Mouse (Mus musculus): ENCODE measurements around the gene Cinp. TPM values are rescaled to one million over a fixed set of nuclear protein-coding genes. Genes with fewer than 3 reads are reported as not detected.
A peak's percentile ranks its signal among the peaks of the same experiment; 100 is the strongest.

Cinp gene
- polyA plus RNA-seq, 1 experiment from 2014 or later: 73.1 TPM

DNA sequence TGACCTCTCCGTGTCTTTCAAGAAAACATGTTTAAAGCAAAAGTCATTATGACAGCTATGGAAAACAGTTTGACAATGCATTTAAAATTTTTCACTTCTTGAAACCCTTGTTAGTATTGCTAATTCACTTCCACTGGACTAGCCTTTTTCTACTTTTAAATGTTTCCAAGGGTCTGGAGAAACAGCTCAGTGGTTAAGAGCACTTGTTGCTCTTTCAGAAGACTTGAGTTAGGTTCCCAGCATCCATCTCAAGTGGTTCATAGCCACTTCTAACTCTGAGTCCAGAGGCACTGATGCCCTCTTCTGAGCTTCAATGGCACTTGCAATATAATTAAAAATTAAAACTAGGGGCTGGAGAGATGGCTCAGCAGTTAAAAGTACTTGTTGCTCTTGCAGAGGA is 2.9 kb upstream of the Cinp start:
- H3K36me3 ChIP-seq: no peaks in the 10 kb centered on the region
- no peak overlapping the region for H3K4me3 ChIP-seq (replicated peaks)
- no peak overlapping the region for H3K27ac ChIP-seq
- H3K4me1 ChIP-seq (replicated peaks): peaks cover 15% of the 10 kb centered on the region
- WGBS: 92% methylated on average over 1 of the region's 1 CpGs
- no peak overlapping the region for H3K9ac ChIP-seq (replicated peaks)
- H3K9me3 ChIP-seq: no peaks in the 10 kb centered on the region
- H3K27me3 ChIP-seq: no peaks in the 10 kb centered on the region
- no peak for ATAC-seq (ENCODE audit: insufficient number of reproducible peaks, insufficient read depth, low FRiP score, low TSS enrichment, low read depth)
- H3K4me2 ChIP-seq: no peak overlapping the region

DNA sequence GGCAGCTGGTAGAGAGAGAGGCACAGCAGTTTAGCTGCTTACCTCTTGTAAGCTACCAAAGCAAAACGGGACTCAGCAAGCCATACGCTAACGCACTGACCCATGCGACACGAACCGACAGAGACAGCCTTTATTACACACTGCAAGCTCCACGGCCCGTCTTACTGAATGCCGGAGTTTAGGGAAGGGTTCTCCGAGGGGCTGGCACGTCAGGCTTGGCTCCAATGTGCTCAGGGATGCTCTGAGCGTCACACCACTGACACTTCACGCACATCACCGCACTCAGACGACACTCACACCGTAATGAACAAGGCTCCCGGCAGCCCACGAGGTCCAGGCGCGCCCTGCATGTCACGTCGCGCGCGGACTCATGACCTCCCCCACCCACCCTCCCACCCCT is 339 bp downstream of the Cinp start:
- H3K27ac ChIP-seq: 0 out of 2 replicates have a peak overlapping the region, but pooled peaks have one; percentile 41
- ATAC-seq (ENCODE audit: insufficient number of reproducible peaks, insufficient read depth, low FRiP score, low TSS enrichment, low read depth): no peak; the same call in 1 of the 2 replicates
- H3K9me3 ChIP-seq: no peaks in the 10 kb centered on the region
- no peaks in the 10 kb centered on the region for H3K27me3 ChIP-seq
- peaks cover 15% of the 10 kb centered on the region for H3K4me1 ChIP-seq (replicated peaks)
- peak overlapping the region; percentile 88 for H3K4me3 ChIP-seq (replicated peaks)
- peak overlapping the region; percentile 85 for H3K9ac ChIP-seq (replicated peaks)
- H3K4me2 ChIP-seq: peak overlapping the region; percentile 93
- under 1% methylated on average over 25 of the region's 25 CpGs for WGBS
- peaks cover 7% of the 10 kb centered on the region for H3K36me3 ChIP-seq

DNA sequence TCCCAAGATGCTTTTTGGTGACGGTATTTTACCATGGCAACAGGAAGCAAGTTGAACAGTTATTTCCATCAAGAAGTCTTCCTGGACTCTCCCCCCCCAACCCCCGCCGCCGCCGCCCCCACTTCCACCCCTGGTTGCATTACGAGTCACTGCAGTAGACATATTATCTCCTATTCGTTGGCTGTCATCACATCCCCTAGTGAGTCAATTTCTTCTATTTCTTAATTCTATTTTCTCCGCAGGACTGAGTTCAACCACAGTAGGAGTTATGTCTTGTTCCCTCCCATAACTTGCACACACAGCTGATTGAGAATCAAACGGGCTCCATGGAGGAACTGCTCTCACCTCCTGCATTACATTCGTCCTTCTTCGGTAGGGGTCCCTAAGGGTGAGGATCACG is 839 bp downstream of the Cinp start:
- Histone ChIP-seq H3K4me3 (replicated peaks) (peak overlapping the region; percentile 88), H3K27me3 (no peaks in the 10 kb centered on the region), H3K9me3 (no peaks in the 10 kb centered on the region), H3K27ac (no peak overlapping the region), H3K4me1 (replicated peaks) (peaks cover 15% of the 10 kb centered on the region), H3K4me2 (peak overlapping the region; percentile 93), H3K9ac (replicated peaks) (peak overlapping the region; percentile 85), H3K36me3 (peaks cover 12% of the 10 kb centered on the region)
- no peak for ATAC-seq (ENCODE audit: insufficient number of reproducible peaks, insufficient read depth, low FRiP score, low TSS enrichment, low read depth)
- WGBS: 53% methylated on average over 12 of the region's 12 CpGs

DNA sequence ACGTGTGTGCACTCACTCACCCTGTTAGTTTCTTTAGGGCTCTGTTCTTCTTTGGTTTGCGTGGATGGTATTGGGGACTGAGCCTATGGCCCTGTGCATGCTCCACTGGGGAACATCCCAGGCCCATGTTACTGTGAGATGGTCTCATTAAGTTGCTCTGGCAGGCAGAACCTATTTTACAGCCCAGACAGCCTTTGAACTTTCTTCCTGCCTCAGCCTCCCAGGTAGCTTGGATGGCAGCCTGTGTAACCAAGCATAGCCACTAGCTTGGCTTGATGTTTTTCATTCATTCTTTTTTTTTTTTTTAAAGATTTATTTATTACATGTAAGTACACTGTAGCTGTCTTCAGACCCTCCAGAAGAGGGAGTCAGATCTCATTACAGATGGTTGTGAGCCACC is 3.7 kb downstream of the Cinp start:
- Histone ChIP-seq H3K4me2 (no peak overlapping the region), H3K9me3 (no peaks in the 10 kb centered on the region), H3K27ac (no peak overlapping the region), H3K4me1 (replicated peaks) (peaks cover 14% of the 10 kb centered on the region), H3K27me3 (no peaks in the 10 kb centered on the region), H3K9ac (replicated peaks) (no peak overlapping the region), H3K4me3 (replicated peaks) (no peak overlapping the region), H3K36me3 (peaks cover 37% of the 10 kb centered on the region)
- 98% methylated on average over 2 of the region's 2 CpGs for WGBS
- no peak for ATAC-seq (ENCODE audit: insufficient number of reproducible peaks, insufficient read depth, low FRiP score, low TSS enrichment, low read depth)

DNA sequence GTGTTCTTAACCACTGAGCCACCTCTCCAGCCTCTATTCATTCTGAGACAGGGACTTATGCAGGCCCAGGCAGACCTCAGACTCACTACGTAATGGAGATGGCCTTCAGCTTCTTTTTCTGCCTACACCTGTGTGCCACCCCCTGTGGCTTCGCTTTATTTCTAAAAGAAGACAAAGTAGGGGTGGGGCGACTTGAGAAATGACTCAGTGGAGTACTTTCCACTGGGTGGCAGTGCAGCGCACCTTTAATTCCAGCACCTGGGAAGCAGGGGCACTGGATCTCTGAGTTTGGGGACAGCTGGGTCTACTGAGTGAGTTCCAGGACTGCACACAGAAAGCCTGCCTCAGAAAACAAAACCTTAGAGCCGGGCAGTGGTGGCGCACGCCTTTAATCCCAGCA is 6.7 kb downstream of the Cinp start:
- no peak overlapping the region for H3K4me2 ChIP-seq
- whole genome bisulfite sequencing: 87% methylated on average over 7 of the region's 7 CpGs
- H3K9me3 ChIP-seq: no peaks in the 10 kb centered on the region
- H3K36me3 ChIP-seq: peaks cover 60% of the 10 kb centered on the region
- H3K4me3 ChIP-seq (replicated peaks): no peak overlapping the region
- ATAC-seq (ENCODE audit: insufficient number of reproducible peaks, insufficient read depth, low FRiP score, low TSS enrichment, low read depth): no peak
- no peaks in the 10 kb centered on the region for H3K27me3 ChIP-seq
- H3K27ac ChIP-seq: no peak overlapping the region
- no peak overlapping the region for H3K9ac ChIP-seq (replicated peaks)
- H3K4me1 ChIP-seq (replicated peaks): no peaks in the 10 kb centered on the region

DNA sequence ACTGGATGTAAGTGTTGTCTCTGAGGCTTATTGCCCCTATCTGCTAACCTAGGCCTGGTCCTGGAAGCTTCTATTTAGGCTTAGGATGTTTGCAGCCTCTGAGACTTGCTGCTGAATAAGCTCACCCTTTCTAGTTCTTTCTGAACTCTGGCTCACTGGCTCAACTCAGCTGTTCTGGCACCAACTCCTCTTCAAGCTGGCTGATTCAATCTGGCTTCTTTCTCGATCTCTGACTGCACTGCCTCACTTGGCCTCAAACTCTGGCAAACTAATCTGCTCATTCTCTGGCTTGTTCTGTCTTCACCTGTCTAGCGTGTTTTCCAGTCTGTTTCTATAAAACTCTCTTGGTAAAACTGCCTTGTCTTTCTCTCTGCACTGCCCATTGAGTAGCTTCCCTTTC is 13.6 kb downstream of the Cinp start:
- H3K9me3 ChIP-seq: no peaks in the 10 kb centered on the region
- H3K4me2 ChIP-seq: no peak overlapping the region
- H3K27me3 ChIP-seq: no peaks in the 10 kb centered on the region
- H3K9ac ChIP-seq (replicated peaks): no peak overlapping the region
- H3K27ac ChIP-seq: no peak overlapping the region
- ATAC-seq (ENCODE audit: insufficient number of reproducible peaks, insufficient read depth, low FRiP score, low TSS enrichment, low read depth): no peak
- no peaks in the 10 kb centered on the region for H3K4me1 ChIP-seq (replicated peaks)
- H3K4me3 ChIP-seq (replicated peaks): no peak overlapping the region
- H3K36me3 ChIP-seq: peaks cover 91% of the 10 kb centered on the region
- 92% methylated on average over 2 of the region's 2 CpGs for WGBS

DNA sequence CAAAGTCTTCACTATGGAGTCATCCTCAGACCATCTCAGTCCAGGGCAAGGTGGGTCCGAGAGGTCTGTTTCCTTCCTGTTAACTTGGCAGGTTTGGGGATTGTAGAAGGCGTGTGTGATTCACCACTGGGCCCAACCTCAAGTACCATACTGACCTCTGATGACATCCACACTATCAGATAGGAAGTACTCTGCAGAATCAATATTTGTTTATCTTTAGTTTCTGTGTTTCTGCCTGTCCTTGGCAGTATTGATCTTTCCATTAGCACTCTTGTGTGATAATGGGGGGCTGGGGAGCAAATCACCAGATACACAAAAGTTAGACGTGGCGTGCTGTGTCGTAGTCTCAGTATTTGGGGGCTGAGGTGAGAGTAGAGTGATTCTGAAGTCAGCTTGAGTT is 17.7 kb downstream of the Cinp start:
- Histone ChIP-seq H3K9ac (replicated peaks) (no peak overlapping the region), H3K9me3 (no peaks in the 10 kb centered on the region), H3K4me1 (replicated peaks) (no peaks in the 10 kb centered on the region), H3K4me2 (no peak overlapping the region), H3K27ac (no peak overlapping the region), H3K36me3 (peaks cover 97% of the 10 kb centered on the region), H3K27me3 (no peaks in the 10 kb centered on the region), H3K4me3 (replicated peaks) (no peak overlapping the region)
- no peak for ATAC-seq (ENCODE audit: insufficient number of reproducible peaks, insufficient read depth, low FRiP score, low TSS enrichment, low read depth)
- 95% methylated on average over 5 of the region's 5 CpGs for WGBS

DNA sequence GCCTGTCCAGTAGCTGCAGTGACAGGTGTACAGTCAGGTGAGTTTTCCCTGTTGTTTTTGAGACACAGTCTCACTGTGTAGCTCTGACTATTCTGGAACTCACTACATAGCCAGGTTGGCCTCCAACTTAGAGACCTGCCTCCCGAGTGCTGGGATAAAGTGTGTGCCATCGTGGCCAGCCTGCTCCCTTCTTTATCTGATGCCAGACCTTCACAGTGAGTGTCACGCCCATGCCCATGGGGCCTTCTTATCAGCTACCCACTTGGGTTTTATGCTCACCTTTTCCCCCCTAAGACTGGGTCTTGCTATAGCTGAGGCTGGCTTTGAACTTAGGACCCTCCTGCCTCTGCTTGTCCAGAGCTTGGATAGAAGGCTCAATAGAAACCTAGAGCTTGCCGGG is 18.8 kb downstream of the Cinp start:
- no peak for ATAC-seq (ENCODE audit: insufficient number of reproducible peaks, insufficient read depth, low FRiP score, low TSS enrichment, low read depth)
- no peaks in the 10 kb centered on the region for H3K27me3 ChIP-seq
- WGBS: 86% methylated on average over 4 of the region's 4 CpGs
- no peak overlapping the region for H3K4me3 ChIP-seq (replicated peaks)
- H3K4me1 ChIP-seq (replicated peaks): no peaks in the 10 kb centered on the region
- no peaks in the 10 kb centered on the region for H3K9me3 ChIP-seq
- peaks cover 95% of the 10 kb centered on the region for H3K36me3 ChIP-seq
- no peak overlapping the region for H3K9ac ChIP-seq (replicated peaks)
- no peak overlapping the region for H3K4me2 ChIP-seq
- H3K27ac ChIP-seq: no peak overlapping the region

DNA sequence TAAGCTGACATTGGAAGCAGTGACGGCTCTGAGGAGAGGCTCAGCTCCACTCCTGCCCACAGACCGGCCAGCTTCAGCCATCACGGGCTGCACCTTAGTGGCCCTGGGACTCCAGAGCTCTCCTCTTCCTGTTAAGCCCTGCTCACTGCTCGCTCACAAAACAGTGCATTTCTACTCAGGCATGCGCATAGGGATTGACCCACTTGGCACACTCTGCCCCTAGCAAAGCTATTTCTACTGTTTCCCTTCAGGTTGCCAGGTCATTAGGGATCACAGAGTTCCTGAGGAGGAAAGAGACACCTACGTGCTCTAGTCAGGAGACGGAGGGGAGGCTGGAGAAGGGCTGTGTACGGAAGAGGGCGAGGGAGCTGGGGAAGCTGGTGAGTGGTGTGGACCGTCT is 23.0 kb downstream of the Cinp start:
- Histone ChIP-seq H3K4me2 (no peak overlapping the region), H3K9me3 (no peaks in the 10 kb centered on the region), H3K4me3 (replicated peaks) (no peak overlapping the region), H3K9ac (replicated peaks) (no peak overlapping the region), H3K36me3 (peaks cover 88% of the 10 kb centered on the region), H3K27ac (no peak overlapping the region), H3K4me1 (replicated peaks) (no peaks in the 10 kb centered on the region), H3K27me3 (no peaks in the 10 kb centered on the region)
- no peak for ATAC-seq (ENCODE audit: insufficient number of reproducible peaks, insufficient read depth, low FRiP score, low TSS enrichment, low read depth)
- WGBS: 89% methylated on average over 10 of the region's 10 CpGs

DNA sequence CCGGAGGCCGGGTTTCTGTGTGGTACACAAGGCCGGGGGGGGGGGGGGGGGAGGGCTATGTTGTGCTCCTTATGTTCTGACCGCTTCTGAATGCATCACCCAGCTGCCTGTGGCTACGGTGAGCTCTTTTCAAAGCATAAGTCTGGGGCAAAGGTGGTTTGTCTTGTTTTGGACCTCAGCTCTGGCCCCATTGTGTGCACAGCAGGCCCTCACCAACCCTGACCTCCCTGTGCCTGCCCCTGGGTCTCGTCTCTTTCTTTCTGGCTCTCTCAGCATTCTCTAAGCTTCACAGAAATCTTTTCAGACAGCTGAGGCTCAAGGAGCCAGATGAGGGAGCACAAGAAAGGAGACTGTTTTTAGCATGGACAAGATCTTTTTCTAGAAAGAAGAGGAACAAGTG is 23.4 kb downstream of the Cinp start:
- Histone ChIP-seq H3K4me2 (no peak overlapping the region), H3K27me3 (no peaks in the 10 kb centered on the region), H3K4me3 (replicated peaks) (no peak overlapping the region), H3K9ac (replicated peaks) (no peak overlapping the region), H3K9me3 (no peaks in the 10 kb centered on the region), H3K4me1 (replicated peaks) (no peaks in the 10 kb centered on the region), H3K36me3 (peaks cover 87% of the 10 kb centered on the region), H3K27ac (no peak overlapping the region)
- no peak for ATAC-seq (ENCODE audit: insufficient number of reproducible peaks, insufficient read depth, low FRiP score, low TSS enrichment, low read depth)
- 68% methylated on average over 6 of the region's 6 CpGs for WGBS

DNA sequence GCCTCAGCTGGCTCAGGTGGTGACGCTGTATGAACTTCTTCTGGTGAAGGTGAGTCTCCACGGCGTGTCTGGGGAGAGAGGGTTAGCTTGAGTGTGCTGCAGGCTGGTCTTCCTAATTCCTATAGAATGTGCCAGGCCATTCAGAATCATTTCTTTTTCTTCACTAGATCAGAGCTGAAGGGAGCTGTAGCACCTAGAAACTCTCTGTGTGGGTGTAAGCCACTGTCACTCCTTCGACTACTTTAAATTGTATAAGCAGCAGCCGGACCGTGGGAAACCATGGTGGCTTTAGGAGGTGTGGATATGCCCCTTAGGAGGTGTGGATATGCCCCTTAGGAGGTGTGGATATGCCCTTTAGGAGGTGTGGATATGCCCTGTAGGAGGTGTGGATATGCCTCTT is 24.9 kb downstream of the Cinp start:
- Histone ChIP-seq H3K9ac (replicated peaks) (no peak overlapping the region), H3K27ac (no peak overlapping the region), H3K4me2 (no peak overlapping the region), H3K27me3 (no peaks in the 10 kb centered on the region), H3K4me1 (replicated peaks) (no peaks in the 10 kb centered on the region), H3K36me3 (peaks cover 84% of the 10 kb centered on the region), H3K9me3 (no peaks in the 10 kb centered on the region), H3K4me3 (replicated peaks) (no peak overlapping the region)
- ATAC-seq (ENCODE audit: insufficient number of reproducible peaks, insufficient read depth, low FRiP score, low TSS enrichment, low read depth): no peak
- WGBS: 92% methylated on average over 6 of the region's 6 CpGs

DNA sequence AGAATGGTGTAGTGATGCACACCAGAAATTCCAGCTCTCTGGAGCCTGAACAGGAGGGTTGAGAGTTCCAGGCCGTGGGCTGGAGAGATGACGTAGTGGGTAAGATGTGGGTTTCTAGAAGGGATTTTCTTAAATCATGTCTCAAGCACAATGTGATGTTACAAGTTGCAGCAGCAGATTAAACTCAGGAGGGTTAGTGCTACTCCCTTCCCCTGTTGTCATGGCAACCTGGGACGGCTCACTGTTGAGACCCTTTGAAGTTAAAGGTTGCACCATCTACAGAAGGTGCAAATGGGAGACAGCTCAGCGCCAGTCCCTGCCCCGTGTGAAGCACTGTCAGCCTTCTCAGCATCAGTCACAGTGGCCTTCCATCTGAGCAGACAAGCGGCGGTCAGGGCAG is 27.7 kb downstream of the Cinp start:
- Histone ChIP-seq H3K9ac (replicated peaks) (no peak overlapping the region), H3K4me1 (replicated peaks) (no peaks in the 10 kb centered on the region), H3K4me3 (replicated peaks) (no peak overlapping the region), H3K9me3 (no peaks in the 10 kb centered on the region), H3K27ac (no peak overlapping the region), H3K4me2 (no peak overlapping the region), H3K36me3 (peaks cover 75% of the 10 kb centered on the region), H3K27me3 (no peaks in the 10 kb centered on the region)
- 32% methylated on average over 7 of the region's 7 CpGs for WGBS
- no peak for ATAC-seq (ENCODE audit: insufficient number of reproducible peaks, insufficient read depth, low FRiP score, low TSS enrichment, low read depth)
